Mouse (Mus musculus): ENCODE measurements around the gene Lrrc43. TPM values are rescaled to one million over a fixed set of nuclear protein-coding genes. Genes with fewer than 3 reads are reported as not detected.

The Lrrc43 gene
- polyA plus RNA-seq, 1 experiment from 2014 or later, result not detected

- ATAC-seq (ENCODE audit: insufficient number of reproducible peaks, insufficient read depth, low FRiP score, low read depth), result no peak
- 89% methylated on average over 5 of the region's 5 CpGs for WGBS
These were observed 25.8 kb downstream of the Lrrc43 start for GRCm38 (mm10) chr5:123514871-123515270.

GRCm38 (mm10) chr5:123520666-123521065, 31.6 kb downstream of the Lrrc43 start:
- Histone ChIP-seq H3K4me2 (ENCODE audit: low read length) (no peak overlapping the region), H3K27me3 (ENCODE audit: control insufficient read depth, insufficient read depth, low read length) (no peaks in the 10 kb centered on the region), H3K9ac (ENCODE audit: low read length) (no peak overlapping the region), H3K4me3 (ENCODE audit: control insufficient read depth in 1 of 2, insufficient read depth in 1 of 2, low read depth in 1 of 2, low read length in 2 of 2) (no peak overlapping the region), H3K36me3 (ENCODE audit: control insufficient read depth, insufficient read depth, low read length) (peaks cover 46% of the 10 kb centered on the region), H3K27ac (replicated peaks in 1 of 2; ENCODE audit: control insufficient read depth in 1 of 2, insufficient read depth in 1 of 2, low read depth in 2 of 2, low read length in 2 of 2) (no peak overlapping the region), H3K4me1 (ENCODE audit: control insufficient read depth in 2 of 2, insufficient read depth in 2 of 2, low read length in 2 of 2) (peaks cover 3 to 16% of the 10 kb centered on the region in 2 experiments; a peak in 3 of 4 replicates), H3K9me3 (ENCODE audit: control insufficient read depth, low read length) (no peaks in the 10 kb centered on the region)
- 89% methylated on average over 9 of the region's 9 CpGs for WGBS
- no peak for ATAC-seq (ENCODE audit: insufficient number of reproducible peaks, insufficient read depth, low FRiP score, low read depth)

More at GRCm38 (mm10) chr5:123514871-123515270, 25.8 kb downstream of the Lrrc43 start:
- Histone ChIP-seq H3K27ac (replicated peaks in 1 of 2; ENCODE audit: control insufficient read depth in 1 of 2, insufficient read depth in 1 of 2, low read depth in 2 of 2, low read length in 2 of 2) (no peak overlapping the region), H3K9ac (ENCODE audit: low read length) (no peak overlapping the region), H3K9me3 (ENCODE audit: control insufficient read depth, low read length) (no peaks in the 10 kb centered on the region), H3K36me3 (ENCODE audit: control insufficient read depth, insufficient read depth, low read length) (peaks cover 76% of the 10 kb centered on the region), H3K4me2 (ENCODE audit: low read length) (no peak overlapping the region), H3K27me3 (ENCODE audit: control insufficient read depth, insufficient read depth, low read length) (no peaks in the 10 kb centered on the region), H3K4me3 (ENCODE audit: control insufficient read depth in 1 of 2, insufficient read depth in 1 of 2, low read depth in 1 of 2, low read length in 2 of 2) (no peak overlapping the region), H3K4me1 (ENCODE audit: control insufficient read depth in 2 of 2, insufficient read depth in 2 of 2, low read length in 2 of 2) (no peaks in the 10 kb centered on the region)

- H3K4me1 ChIP-seq (ENCODE audit: control insufficient read depth in 2 of 2, insufficient read depth in 2 of 2, low read length in 2 of 2), result peaks cover 3 to 16% of the 10 kb centered on the region in 2 experiments; a peak in 3 of 4 replicates
- 95% methylated on average over 1 of the region's 1 CpGs for WGBS
These were observed 32.5 kb downstream of the Lrrc43 start for GRCm38 (mm10) chr5:123521621-123522020.

GRCm38 (mm10) chr5:123522166-123522565, 33.1 kb downstream of the Lrrc43 start:
- no peak for ATAC-seq (ENCODE audit: insufficient number of reproducible peaks, insufficient read depth, low FRiP score, low read depth)
- WGBS, result 64% methylated on average over 1 of the region's 1 CpGs
- no peak overlapping the region for H3K9ac ChIP-seq (ENCODE audit: low read length)
- H3K36me3 ChIP-seq (ENCODE audit: control insufficient read depth, insufficient read depth, low read length), result peaks cover 37% of the 10 kb centered on the region
- no peak overlapping the region for H3K4me3 ChIP-seq (ENCODE audit: control insufficient read depth in 1 of 2, insufficient read depth in 1 of 2, low read depth in 1 of 2, low read length in 2 of 2)
- H3K4me1 ChIP-seq (ENCODE audit: control insufficient read depth in 2 of 2, insufficient read depth in 2 of 2, low read length in 2 of 2), result peaks cover 3 to 16% of the 10 kb centered on the region in 2 experiments; a peak in 3 of 4 replicates
- H3K9me3 ChIP-seq (ENCODE audit: control insufficient read depth, low read length), result no peaks in the 10 kb centered on the region
- no peak overlapping the region for H3K4me2 ChIP-seq (ENCODE audit: low read length)
- no peak overlapping the region for H3K27ac ChIP-seq (replicated peaks in 1 of 2; ENCODE audit: control insufficient read depth in 1 of 2, insufficient read depth in 1 of 2, low read depth in 2 of 2, low read length in 2 of 2)
- no peaks in the 10 kb centered on the region for H3K27me3 ChIP-seq (ENCODE audit: control insufficient read depth, insufficient read depth, low read length)

More at GRCm38 (mm10) chr5:123521621-123522020, 32.5 kb downstream of the Lrrc43 start:
- Histone ChIP-seq H3K9ac (ENCODE audit: low read length) (no peak overlapping the region), H3K27me3 (ENCODE audit: control insufficient read depth, insufficient read depth, low read length) (no peaks in the 10 kb centered on the region), H3K9me3 (ENCODE audit: control insufficient read depth, low read length) (no peaks in the 10 kb centered on the region), H3K27ac (replicated peaks in 1 of 2; ENCODE audit: control insufficient read depth in 1 of 2, insufficient read depth in 1 of 2, low read depth in 2 of 2, low read length in 2 of 2) (no peak overlapping the region), H3K4me3 (ENCODE audit: control insufficient read depth in 1 of 2, insufficient read depth in 1 of 2, low read depth in 1 of 2, low read length in 2 of 2) (no peak overlapping the region), H3K36me3 (ENCODE audit: control insufficient read depth, insufficient read depth, low read length) (peaks cover 40% of the 10 kb centered on the region), H3K4me2 (ENCODE audit: low read length) (no peak overlapping the region)
- ATAC-seq (ENCODE audit: insufficient number of reproducible peaks, insufficient read depth, low FRiP score, low read depth), result no peak

- Histone ChIP-seq H3K36me3 (ENCODE audit: control insufficient read depth, insufficient read depth, low read length) (peaks cover 35% of the 10 kb centered on the region), H3K9ac (ENCODE audit: low read length) (peak within 1 kb of the TSS; percentile 86), H3K27me3 (ENCODE audit: control insufficient read depth, insufficient read depth, low read length) (no peaks in the 10 kb centered on the region), H3K4me3 (ENCODE audit: control insufficient read depth in 1 of 2, insufficient read depth in 1 of 2, low read depth in 1 of 2, low read length in 2 of 2) (peak within 1 kb of the TSS; percentile 66 to 90), H3K4me1 (ENCODE audit: control insufficient read depth in 2 of 2, insufficient read depth in 2 of 2, low read length in 2 of 2) (peaks cover 3 to 16% of the 10 kb centered on the region in 2 experiments; a peak in 3 of 4 replicates), H3K27ac (replicated peaks in 1 of 2; ENCODE audit: control insufficient read depth in 1 of 2, insufficient read depth in 1 of 2, low read depth in 2 of 2, low read length in 2 of 2) (peak within 1 kb of the TSS in 1 of 2 experiments; percentile 56; a peak in 1 of 4 replicates), H3K9me3 (ENCODE audit: control insufficient read depth, low read length) (no peaks in the 10 kb centered on the region), H3K4me2 (ENCODE audit: low read length) (peak within 1 kb of the TSS; percentile 71)
- peak; percentile 97 for ATAC-seq (ENCODE audit: insufficient number of reproducible peaks, insufficient read depth, low FRiP score, low read depth)
- WGBS, result under 1% methylated on average over 82 of the region's 82 CpGs
These were observed 34.7 kb downstream of the Lrrc43 start, which contains the start of gene Diablo for GRCm38 (mm10) chr5:123523692-123524392. Diablo (minus strand) TSS chr5:123524176.

- H3K36me3 ChIP-seq (ENCODE audit: control insufficient read depth, insufficient read depth, low read length), result peaks cover 34% of the 10 kb centered on the region
- peak; percentile 87 for ATAC-seq (ENCODE audit: insufficient number of reproducible peaks, insufficient read depth, low FRiP score, low read depth)
- peak overlapping the region; percentile 66 to 90 for H3K4me3 ChIP-seq (ENCODE audit: control insufficient read depth in 1 of 2, insufficient read depth in 1 of 2, low read depth in 1 of 2, low read length in 2 of 2)
- H3K9me3 ChIP-seq (ENCODE audit: control insufficient read depth, low read length), result no peaks in the 10 kb centered on the region
- peak overlapping the region; percentile 71 for H3K4me2 ChIP-seq (ENCODE audit: low read length)
- no peaks in the 10 kb centered on the region for H3K27me3 ChIP-seq (ENCODE audit: control insufficient read depth, insufficient read depth, low read length)
- WGBS, result under 1% methylated on average over 21 of the region's 27 CpGs
- 0 out of 2 replicates have a peak overlapping the region, but pooled peaks have one; percentile 86 for H3K9ac ChIP-seq (ENCODE audit: low read length)
- H3K4me1 ChIP-seq (ENCODE audit: control insufficient read depth in 2 of 2, insufficient read depth in 2 of 2, low read length in 2 of 2), result peaks cover 3 to 16% of the 10 kb centered on the region in 2 experiments; a peak in 3 of 4 replicates
- H3K27ac ChIP-seq (replicated peaks in 1 of 2; ENCODE audit: control insufficient read depth in 1 of 2, insufficient read depth in 1 of 2, low read depth in 2 of 2, low read length in 2 of 2), result no peak overlapping the region
These were observed 35.3 kb downstream of the Lrrc43 start for GRCm38 (mm10) chr5:123524393-123524750.

- Histone ChIP-seq H3K4me1 (ENCODE audit: control insufficient read depth in 2 of 2, insufficient read depth in 2 of 2, low read length in 2 of 2) (peaks cover 3 to 16% of the 10 kb centered on the region in 2 experiments; a peak in 3 of 4 replicates), H3K4me2 (ENCODE audit: low read length) (peak within 1 kb of the TSS; percentile 71), H3K4me3 (ENCODE audit: control insufficient read depth in 1 of 2, insufficient read depth in 1 of 2, low read depth in 1 of 2, low read length in 2 of 2) (peak within 1 kb of the TSS; percentile 66 to 90), H3K27ac (replicated peaks in 1 of 2; ENCODE audit: control insufficient read depth in 1 of 2, insufficient read depth in 1 of 2, low read depth in 2 of 2, low read length in 2 of 2) (no peak within 1 kb of the TSS), H3K27me3 (ENCODE audit: control insufficient read depth, insufficient read depth, low read length) (no peaks in the 10 kb centered on the region), H3K9ac (ENCODE audit: low read length) (no peak within 1 kb of the TSS), H3K9me3 (ENCODE audit: control insufficient read depth, low read length) (no peaks in the 10 kb centered on the region), H3K36me3 (ENCODE audit: control insufficient read depth, insufficient read depth, low read length) (peaks cover 34% of the 10 kb centered on the region)
- 79% methylated on average over 7 of the region's 7 CpGs for WGBS
- ATAC-seq (ENCODE audit: insufficient number of reproducible peaks, insufficient read depth, low FRiP score, low read depth), result no peak
These were observed 36.2 kb downstream of the Lrrc43 start, which contains the start of gene Gm49027 for GRCm38 (mm10) chr5:123525281-123525680. Gm49027 (minus strand) TSS chr5:123525488.

Measured in heart, embryonic 14.5 days (tissue).